Mouse (Mus musculus) embryonic facial prominence, embryonic 14.5 days (tissue): ENCODE measurements around the gene Pde6d. TPM values are rescaled to one million over a fixed set of nuclear protein-coding genes. Genes with fewer than 3 reads are reported as not detected.
A peak's percentile ranks its signal among the peaks of the same experiment; 100 is the strongest.

ENCODE experiments used
- ATAC-seq: fragments of 200-750 bp; cut with Nextera tagmentation; 2 replicates; pipeline ENCODE4 v1.8.0; 2017; ENCODE audit warnings: low read depth, moderate number of reproducible peaks, moderate TSS enrichment
- DNase-seq: peaks from one replicate; pipeline ENCODE4 v3.0.0-alpha.2; 2015; ENCODE audit warnings: low spot score
- H3K27ac ChIP-seq: fragments of 300-500 bp; sonication (generic); replicated peaks from 2 replicates; pipeline ENCODE4 v1.5.1; 2014; ENCODE audit warnings: low read depth, mild to moderate bottlenecking, low read length, moderate library complexity
- H3K27me3 ChIP-seq: fragments of 300-500 bp; sonication (generic); replicated peaks from 2 replicates; pipeline ENCODE4 v1.6.1; 2014; ENCODE audit warnings: low read length; ENCODE audit not compliant: control insufficient read depth, insufficient read depth
- H3K36me3 ChIP-seq: fragments of 300-500 bp; sonication (generic); 2 replicates; pipeline ENCODE4 v1.6.1; 2014; ENCODE audit warnings: low read length, mixed read lengths; ENCODE audit not compliant: control insufficient read depth, insufficient read depth
- H3K4me1 ChIP-seq: fragments of 300-500 bp; sonication (generic); 2 replicates; pipeline ENCODE4 v1.6.1; 2014; ENCODE audit warnings: antibody characterized with exemption, low read length; ENCODE audit not compliant: control insufficient read depth, insufficient read depth
- H3K4me2 ChIP-seq: fragments of 300-500 bp; sonication (generic); 2 replicates; pipeline ENCODE4 v1.6.1; 2014; ENCODE audit warnings: low read depth, mild to moderate bottlenecking, low read length, moderate library complexity, mixed read lengths
- H3K4me3 ChIP-seq: fragments of 300-500 bp; sonication (generic); 2 replicates; pipeline ENCODE4 v1.5.1; 2014; ENCODE audit warnings: low read depth, mild to moderate bottlenecking, low read length
- H3K9ac ChIP-seq: fragments of 300-500 bp; sonication (generic); 2 replicates; pipeline ENCODE4 v1.6.1; 2014; ENCODE audit warnings: low read depth, mild to moderate bottlenecking, low read length, moderate library complexity, mixed read lengths
- H3K9me3 ChIP-seq: fragments of 300-500 bp; sonication (generic); 2 replicates; pipeline ENCODE4 v1.6.1; 2016; ENCODE audit warnings: low read length; ENCODE audit not compliant: control insufficient read depth
- WGBS: fragments of 180-500 bp; shearing (Covaris S2); extraction: QIAGEN DNeasy Blood & Tissue Kit; methylation state at CpG from one replicate; pipeline ENCODE4 v1.1.7; 2014; 5-methylcytosine and 5-hydroxymethylcytosine counted together
- polyA plus RNA-seq: library from polyadenylated mRNA; unstranded; fragments of >200 nt; fragmentation: Nextera tagmentation; extraction: Ambion mirVana; gene quantifications from 2 replicates; pipeline ENCODE4 v1.2.1, GENCODE M21; 2014

Pde6d gene
- polyA plus RNA-seq, 1 experiment from 2014 or later: 55.8 TPM

DNA sequence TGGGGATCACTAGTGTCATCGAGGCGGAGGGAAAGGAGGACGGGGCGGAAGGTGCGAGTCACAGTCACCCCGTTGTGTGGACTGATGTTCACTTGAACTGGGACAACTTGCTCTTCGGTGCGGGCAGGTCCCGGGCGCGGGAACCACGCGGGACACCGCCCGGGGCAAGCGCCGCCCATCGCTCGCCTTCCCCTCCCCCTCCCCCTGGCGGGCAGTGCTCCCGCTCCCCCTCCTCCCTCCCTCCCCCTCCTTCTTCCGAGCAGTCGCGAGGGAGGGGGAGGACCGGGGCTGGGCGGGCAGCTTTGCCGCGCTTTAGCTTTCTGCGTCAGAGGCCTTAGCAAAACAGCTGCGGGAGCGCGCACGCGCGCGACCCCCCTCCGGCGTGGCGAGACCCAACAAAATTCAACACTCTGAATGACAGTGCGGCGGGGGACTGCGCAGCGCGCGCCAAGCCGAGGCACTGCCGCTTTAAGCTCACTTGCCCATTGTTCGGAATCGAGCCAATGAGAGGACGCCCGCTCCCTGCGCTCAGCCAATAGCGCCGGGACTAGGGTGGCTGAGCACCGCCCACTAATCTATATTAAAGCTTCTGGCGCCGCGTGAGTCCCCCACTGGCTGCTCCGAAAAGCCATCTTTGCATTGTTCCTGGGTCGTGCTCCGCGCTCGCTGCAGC is 56.2 kb downstream of the Pde6d start, which contains the start of gene Ptma:
Gene Ptma (plus strand): TSS at position 611 of the 673 bp plus-strand sequence.
- no peaks in the 10 kb centered on the region for H3K9me3 ChIP-seq
- peaks cover 38% of the 10 kb centered on the region for H3K4me1 ChIP-seq
- peak within 1 kb of the TSS; percentile 100 for H3K9ac ChIP-seq
- DNase-seq (peak; percentile 100), ATAC-seq (peak; percentile 95)
- peak within 1 kb of the TSS; percentile 94 for H3K4me2 ChIP-seq
- peak within 1 kb of the TSS; percentile 99 for H3K4me3 ChIP-seq
- H3K27ac ChIP-seq: peak within 1 kb of the TSS; percentile 100
- H3K36me3 ChIP-seq: peaks cover 21% of the 10 kb centered on the region
- 0% methylated on average over 19 of the region's 63 CpGs for WGBS
- H3K27me3 ChIP-seq: no peaks in the 10 kb centered on the region

GRCm38 (mm10) chr1:86525499-86526115 is 56.8 kb downstream of the Pde6d start:
- ATAC-seq: peak; percentile 1
- peak; percentile 77 for DNase-seq

GRCm38 (mm10) chr1:86524619-86525498 is 57.6 kb downstream of the Pde6d start:
- Histone ChIP-seq H3K9me3 (no peaks in the 10 kb centered on the region), H3K9ac (peak overlapping the region; percentile 90), H3K4me3 (peak overlapping the region; percentile 99), H3K27me3 (no peaks in the 10 kb centered on the region), H3K4me2 (peak overlapping the region; percentile 94), H3K4me1 (peaks cover 32% of the 10 kb centered on the region), H3K27ac (peak overlapping the region; percentile 100), H3K36me3 (peaks cover 12% of the 10 kb centered on the region)
- 2% methylated on average over 51 of the region's 53 CpGs for WGBS
- DNase-seq: peak; percentile 99
- ATAC-seq: peak; percentile 77

More at GRCm38 (mm10) chr1:86525499-86526115, 56.8 kb downstream of the Pde6d start:
- under 1% methylated on average over 36 of the region's 44 CpGs for WGBS
- Histone ChIP-seq H3K4me3 (peak overlapping the region; percentile 99), H3K9me3 (no peaks in the 10 kb centered on the region), H3K9ac (peak overlapping the region; percentile 90), H3K27ac (peak overlapping the region; percentile 100), H3K4me2 (peak overlapping the region; percentile 94), H3K36me3 (peaks cover 14% of the 10 kb centered on the region), H3K4me1 (peaks cover 32% of the 10 kb centered on the region), H3K27me3 (no peaks in the 10 kb centered on the region)

GRCm38 (mm10) chr1:86523776-86524618 is 58.4 kb downstream of the Pde6d start:
- Histone ChIP-seq H3K4me1 (peaks cover 25% of the 10 kb centered on the region; the same call in 1 of the 2 replicates), H3K9me3 (no peaks in the 10 kb centered on the region), H3K27ac (peak overlapping the region; percentile 100), H3K36me3 (peaks cover 4% of the 10 kb centered on the region), H3K9ac (peak overlapping the region; percentile 69), H3K4me2 (peak overlapping the region; percentile 94), H3K27me3 (no peaks in the 10 kb centered on the region), H3K4me3 (no peak overlapping the region)
- WGBS: 77% methylated on average over 8 of the region's 8 CpGs
- DNase-seq: no peak
- ATAC-seq: no peak

DNA sequence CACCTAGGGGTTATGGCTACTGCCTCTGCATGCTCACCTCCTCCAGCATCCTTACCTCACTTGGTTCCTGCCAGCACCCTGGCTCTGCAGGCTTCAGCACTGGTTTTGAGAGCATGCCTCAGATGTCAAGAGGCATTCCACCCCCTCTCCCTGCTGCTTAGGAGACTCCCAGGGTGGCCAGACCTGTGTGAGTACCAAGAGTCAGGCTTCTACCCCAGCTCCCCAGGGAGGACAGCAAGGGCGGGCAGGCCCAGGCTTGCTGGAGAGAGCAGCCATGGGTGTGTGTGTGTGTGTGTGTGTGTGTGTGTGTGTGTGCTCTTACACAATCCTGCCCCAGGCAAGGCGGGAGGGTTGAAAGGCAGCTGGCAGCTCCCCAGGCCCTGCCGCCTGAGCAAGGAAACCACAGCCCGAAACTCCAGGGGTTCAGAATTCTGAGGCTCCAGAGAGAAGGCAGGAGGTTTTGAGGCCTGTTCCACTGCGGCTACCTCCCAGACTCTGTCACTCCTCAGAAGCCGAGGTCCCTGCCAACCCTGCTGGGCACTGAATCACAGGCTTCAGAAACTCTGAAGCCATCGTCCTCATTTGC is 60.0 kb downstream of the Pde6d start:
- no peak overlapping the region for H3K4me3 ChIP-seq
- peak overlapping the region; percentile 81 for H3K27ac ChIP-seq
- no peak overlapping the region for H3K4me2 ChIP-seq
- H3K9ac ChIP-seq: peak overlapping the region; percentile 20; the same call in 1 of the 2 replicates
- no peaks in the 10 kb centered on the region for H3K9me3 ChIP-seq
- WGBS: 32% methylated on average over 5 of the region's 7 CpGs
- H3K27me3 ChIP-seq: no peaks in the 10 kb centered on the region
- H3K4me1 ChIP-seq: peaks cover 25% of the 10 kb centered on the region; the same call in 1 of the 2 replicates
- DNase-seq (peak; percentile 84), ATAC-seq (no peak)
- H3K36me3 ChIP-seq: no peaks in the 10 kb centered on the region

DNA sequence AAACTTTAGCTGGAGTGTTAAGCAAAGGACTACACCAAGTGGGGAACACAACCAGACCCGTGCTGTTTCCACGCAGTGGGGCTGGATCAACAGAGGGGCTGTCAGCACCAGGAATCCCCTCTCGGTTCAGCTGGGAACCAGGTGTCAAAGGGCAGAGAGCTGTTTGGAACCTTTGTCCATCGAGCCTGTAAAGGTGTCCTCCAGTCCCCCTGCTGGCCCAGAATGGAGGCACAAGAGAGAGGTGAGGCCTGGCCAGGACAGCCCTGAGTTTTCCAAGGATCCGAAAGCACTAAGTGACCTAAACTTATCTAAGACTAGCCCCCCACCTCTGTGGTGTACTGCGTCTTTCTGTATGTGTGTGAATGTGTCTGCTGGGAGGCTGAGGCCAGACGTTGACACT is 62.1 kb downstream of the Pde6d start:
- WGBS: 35% methylated on average over 7 of the region's 7 CpGs
- H3K27ac ChIP-seq: no peak overlapping the region
- no peak overlapping the region for H3K9ac ChIP-seq
- H3K4me1 ChIP-seq: peaks cover 25% of the 10 kb centered on the region; the same call in 1 of the 2 replicates
- no peak overlapping the region for H3K4me2 ChIP-seq
- no peaks in the 10 kb centered on the region for H3K27me3 ChIP-seq
- H3K4me3 ChIP-seq: no peak overlapping the region
- ATAC-seq (no peak), DNase-seq (no peak)
- H3K9me3 ChIP-seq: no peaks in the 10 kb centered on the region
- no peaks in the 10 kb centered on the region for H3K36me3 ChIP-seq

DNA sequence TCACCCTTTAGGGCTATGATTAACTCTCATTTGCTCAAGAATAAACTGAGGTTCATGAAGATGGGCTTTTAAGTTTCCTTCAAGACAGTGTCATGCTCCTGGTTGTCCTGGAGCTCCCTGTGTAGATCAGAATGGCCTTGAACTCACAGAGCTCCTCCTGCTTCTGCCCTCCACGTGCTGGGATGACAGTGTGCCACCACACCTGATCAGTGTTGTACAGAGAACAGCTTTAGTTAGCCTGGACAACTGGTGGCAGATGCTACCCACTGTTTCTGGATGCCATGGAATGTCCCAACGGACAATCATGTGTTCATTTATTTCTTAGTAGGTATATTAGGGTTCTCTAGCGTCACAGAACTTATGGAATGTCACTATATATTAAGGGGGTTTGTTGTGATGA is 65.4 kb downstream of the Pde6d start:
- DNase-seq (no peak), ATAC-seq (no peak)
- H3K36me3 ChIP-seq: no peaks in the 10 kb centered on the region
- WGBS: 70% methylated on average over 3 of the region's 3 CpGs
- no peak overlapping the region for H3K4me3 ChIP-seq
- H3K27me3 ChIP-seq: no peaks in the 10 kb centered on the region
- H3K9me3 ChIP-seq: no peaks in the 10 kb centered on the region
- peaks cover 5% of the 10 kb centered on the region; the same call in 1 of the 2 replicates for H3K4me1 ChIP-seq
- no peak overlapping the region for H3K4me2 ChIP-seq
- no peak overlapping the region for H3K27ac ChIP-seq
- H3K9ac ChIP-seq: no peak overlapping the region
